Mouse (Mus musculus): Measurements from ENCODE around the gene Gipc3.
A peak's percentile ranks its signal among the peaks of the same experiment; 100 is the strongest.

The Gipc3 gene

GRCm38 (mm10) chr10:81299585-81300351 is 43.3 kb downstream of the Gipc3 start:
- DNase-seq (ENCODE audit: low spot score) = no peak

DNA sequence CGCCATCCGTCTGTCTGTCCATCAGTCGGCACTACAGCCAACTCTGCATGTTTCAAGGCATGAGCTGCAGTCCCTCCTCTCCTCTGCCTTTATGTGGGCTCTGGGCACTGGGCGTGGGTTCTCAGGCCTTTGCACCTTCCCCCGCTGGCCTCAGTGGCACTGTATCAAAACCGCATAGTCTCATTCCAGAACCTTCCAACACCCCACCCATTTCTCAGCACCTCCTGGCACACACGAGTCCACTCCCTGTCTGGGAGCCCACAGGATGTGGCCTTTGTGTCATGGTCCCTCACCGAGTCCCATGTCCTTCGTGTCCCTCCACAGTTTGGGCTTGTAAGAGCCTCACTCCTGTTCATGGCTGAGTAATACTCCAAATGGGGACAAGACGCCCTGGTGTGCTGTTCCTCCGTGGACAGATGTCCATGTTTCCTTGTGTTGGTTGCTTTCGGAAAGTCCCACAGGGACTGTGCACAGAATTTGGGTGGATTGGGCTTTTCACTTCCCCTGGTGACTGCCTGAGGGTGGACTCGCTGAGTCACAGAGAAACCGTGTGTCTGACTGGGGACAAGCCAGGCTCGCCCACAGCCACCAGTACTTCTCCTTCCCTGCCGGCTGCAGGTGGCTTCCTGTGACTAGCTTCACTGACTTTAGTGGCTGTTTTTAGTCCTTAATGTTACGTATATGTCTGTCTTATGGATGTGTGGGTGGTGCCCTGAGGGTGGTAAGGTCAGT is 44.5 kb downstream of the Gipc3 start:
- no peak for DNase-seq (ENCODE audit: low spot score)

- DNase-seq (ENCODE audit: low spot score) = no peak
These were observed 45.2 kb downstream of the Gipc3 start for GRCm38 (mm10) chr10:81297845-81298244.

- DNase-seq (ENCODE audit: low spot score) = no peak
These were observed 45.8 kb downstream of the Gipc3 start for GRCm38 (mm10) chr10:81297246-81297645.

DNA sequence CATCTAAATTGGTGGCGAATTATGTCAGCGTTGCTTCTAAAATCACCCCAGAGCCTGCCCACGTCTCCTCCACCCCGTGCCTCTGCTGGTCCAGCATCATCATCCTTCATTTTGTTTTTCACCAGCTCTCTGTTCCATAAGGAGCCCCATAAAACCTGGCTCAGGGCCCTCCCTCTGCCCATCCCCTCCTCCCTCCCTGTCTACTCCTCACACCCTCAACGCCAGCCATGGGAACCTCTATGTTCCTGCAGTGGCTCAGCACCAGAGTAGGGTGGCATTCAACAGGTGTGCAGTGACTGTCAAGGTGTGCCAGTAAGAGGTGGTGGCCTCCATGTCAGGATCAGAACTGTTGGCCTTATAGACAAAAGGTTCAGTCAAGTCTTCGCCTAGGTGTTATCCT is 47.9 kb downstream of the Gipc3 start:
- DNase-seq (ENCODE audit: low spot score) = no peak

DNA sequence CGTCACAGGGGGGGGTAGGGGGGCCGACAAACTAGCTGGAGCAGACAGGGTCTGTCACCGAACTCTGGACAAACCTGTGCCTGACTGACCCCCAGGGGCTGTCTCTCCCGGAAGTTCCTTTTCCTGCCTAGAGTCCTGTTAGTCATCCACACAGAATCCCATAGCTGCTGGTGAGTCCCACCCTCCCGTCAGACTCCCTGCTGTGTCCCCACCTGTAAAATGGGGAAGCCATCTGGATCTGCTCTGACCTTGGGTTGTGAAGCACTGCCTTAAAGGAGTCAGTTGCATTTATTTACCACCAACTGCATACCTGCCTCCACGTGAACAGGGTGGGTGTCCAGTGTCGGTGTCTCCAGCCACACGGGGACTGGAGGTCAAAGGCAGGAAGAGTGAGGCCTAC is 48.6 kb downstream of the Gipc3 start:
- no peak for DNase-seq (ENCODE audit: low spot score)

GRCm38 (mm10) chr10:81293334-81294030 is 49.6 kb downstream of the Gipc3 start:
- DNase-seq (ENCODE audit: low spot score) = no peak

DNA sequence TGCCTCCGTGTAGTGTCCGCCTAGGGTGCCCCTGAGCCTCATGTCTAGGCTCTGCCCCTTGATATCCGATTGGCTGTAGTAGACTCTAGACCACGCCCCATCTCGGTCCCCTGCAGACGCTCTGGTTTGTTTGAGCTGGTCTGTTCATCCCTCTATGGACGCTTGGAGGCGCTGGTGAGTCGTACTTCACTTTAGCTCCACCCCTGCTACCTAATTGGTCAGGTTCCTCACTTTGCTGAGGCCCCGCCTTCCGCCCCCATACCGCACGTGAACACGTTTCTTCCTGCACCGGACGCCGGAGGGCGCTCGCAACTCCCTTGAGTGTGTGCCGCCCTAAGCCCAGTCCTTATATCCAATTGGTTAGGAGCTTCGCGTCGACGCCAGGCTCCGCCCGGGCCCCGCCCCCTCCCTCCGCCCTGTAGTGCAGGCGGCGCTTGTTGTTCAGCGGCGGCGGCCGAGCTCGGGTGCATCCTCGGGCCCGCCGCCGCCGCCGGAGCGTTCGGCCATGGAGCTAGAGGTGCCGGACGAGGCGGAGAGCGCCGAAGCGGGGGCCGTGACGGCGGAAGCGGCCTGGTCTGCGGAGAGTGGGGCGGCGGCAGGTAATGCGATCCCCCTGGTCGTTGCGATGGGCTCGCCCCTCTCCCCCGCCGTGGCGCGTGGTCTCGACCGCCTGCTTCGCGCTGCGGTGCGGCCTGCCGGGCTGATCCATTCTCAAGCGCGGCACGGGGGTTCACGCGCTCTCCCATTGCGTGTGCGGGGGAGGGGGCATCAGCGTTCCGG is 50.3 kb downstream of the Gipc3 start, which contains the start of gene Pip5k1c:
Gene Pip5k1c (plus strand): TSS at position 410 of the 780 bp plus-strand sequence.
- DNase-seq (ENCODE audit: low spot score) = peak; percentile 100

- DNase-seq (ENCODE audit: low spot score) = no peak
These were observed 51.5 kb downstream of the Gipc3 start, which contains the start of gene Tjp3 for GRCm38 (mm10) chr10:81291511-81292104. Gene Tjp3 (minus strand): TSS chr10:81291581.

DNA sequence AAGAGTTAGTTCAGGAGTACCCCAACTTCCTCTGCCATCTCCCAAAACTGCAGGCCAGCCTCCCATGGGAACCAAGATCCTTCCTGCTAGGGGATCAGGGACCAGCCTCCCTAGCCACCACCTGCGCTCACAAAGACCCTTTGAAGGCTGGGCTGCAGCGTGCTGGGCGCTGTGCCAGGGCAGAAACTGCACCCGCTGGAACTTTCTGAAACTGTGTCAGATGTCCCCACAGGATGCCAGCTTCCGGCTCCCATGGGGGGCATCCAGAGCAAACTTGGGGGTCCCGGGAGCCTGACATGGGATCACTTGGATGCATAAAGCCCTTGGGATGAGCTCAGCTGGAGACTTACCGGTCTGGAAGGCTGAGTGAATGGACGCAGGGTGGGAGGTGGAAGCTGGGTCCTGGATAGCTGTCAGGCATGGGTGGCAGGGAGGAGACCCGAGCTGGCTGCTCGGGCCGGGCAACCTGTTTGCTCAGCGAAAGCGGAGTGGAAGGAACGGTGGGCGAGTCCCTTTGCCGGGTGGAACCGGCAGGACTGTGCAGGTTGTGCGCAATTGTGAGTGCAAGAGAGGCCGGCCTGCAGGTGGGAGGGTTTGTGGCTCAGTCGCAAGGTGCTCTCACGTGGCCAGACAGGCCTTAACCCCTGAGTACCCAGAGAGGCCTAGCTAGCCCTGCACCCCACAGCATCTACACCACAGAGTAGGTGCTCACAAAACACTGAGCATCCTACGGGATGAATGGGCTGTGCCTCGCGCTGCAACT is 52.2 kb downstream of the Gipc3 start:
- DNase-seq (ENCODE audit: low spot score) = no peak

- DNase-seq (ENCODE audit: low spot score) = no peak
These were observed 53.3 kb downstream of the Gipc3 start for GRCm38 (mm10) chr10:81289811-81290210.

DNA sequence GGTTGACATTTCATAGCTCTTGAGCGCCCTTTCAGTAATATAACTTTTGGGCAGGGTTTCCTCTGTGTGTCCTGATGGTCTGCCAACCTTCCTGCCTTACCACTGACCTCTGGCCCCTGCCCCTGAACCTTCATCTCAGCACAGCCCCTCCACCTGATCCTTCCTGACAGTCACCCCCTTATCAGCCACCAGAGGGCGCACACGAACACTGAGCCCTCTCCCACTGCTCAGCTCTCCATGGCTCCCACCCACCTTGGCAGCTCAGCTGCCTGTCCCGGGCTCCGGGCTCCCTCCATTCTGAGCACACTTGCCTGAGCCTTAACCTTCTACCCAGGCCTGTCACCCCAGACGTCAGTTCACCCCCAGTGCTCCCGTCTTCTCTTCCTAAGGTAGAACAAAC is 53.8 kb downstream of the Gipc3 start:
- no peak for DNase-seq (ENCODE audit: low spot score)

GRCm38 (mm10) chr10:81288601-81289000 is 54.5 kb downstream of the Gipc3 start:
- DNase-seq (ENCODE audit: low spot score) = no peak

DNA sequence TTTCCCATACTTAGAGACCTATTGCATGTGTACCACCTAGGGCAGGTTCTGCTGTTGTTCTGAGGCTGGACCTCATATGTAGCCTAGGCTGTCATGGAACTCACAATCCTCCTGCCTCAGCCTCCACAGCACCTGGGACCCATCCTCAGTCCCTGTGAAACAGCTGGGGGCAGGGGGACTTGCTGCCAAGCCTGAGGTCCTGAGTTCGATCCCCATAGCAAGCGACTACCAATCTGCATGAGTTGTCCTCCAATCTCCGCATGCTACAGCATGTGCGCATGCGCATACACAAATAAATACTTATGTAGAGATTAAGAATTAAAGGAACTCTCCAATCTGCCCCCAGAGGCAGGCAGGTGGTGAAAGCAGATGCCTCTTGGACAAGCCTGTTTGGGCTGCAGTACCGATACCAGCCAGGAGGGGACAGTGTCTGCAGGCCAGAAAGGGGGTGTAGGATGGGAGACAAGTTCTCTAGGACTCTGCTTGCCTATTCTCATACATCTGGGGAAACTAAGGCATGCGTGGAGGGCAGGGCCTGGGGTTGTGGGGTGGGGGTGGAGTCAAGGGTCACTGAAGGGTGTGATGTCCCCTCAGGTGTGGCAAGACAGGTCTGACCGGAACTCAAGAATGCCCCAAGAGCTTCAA is 55.4 kb downstream of the Gipc3 start:
- DNase-seq (ENCODE audit: low spot score) = no peak

DNA sequence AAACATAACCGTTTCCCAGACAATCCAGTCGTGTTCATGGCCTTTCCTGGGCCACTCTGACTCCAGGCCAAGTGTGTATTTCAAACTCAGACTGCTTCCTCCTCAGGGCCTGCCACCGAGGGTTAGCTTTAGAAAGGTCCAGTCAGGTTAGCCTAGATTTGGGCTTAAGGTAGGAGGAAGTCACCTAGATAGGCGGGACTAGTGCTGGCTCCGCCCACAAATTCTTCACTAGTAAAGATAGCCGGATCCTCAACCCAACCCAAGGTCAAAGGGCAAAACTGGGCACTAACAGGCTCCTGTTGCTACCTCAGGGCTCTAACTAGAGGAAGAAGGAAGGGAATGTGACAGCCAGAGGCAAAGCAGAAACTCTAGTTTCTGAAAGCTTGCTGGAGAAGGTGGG is 56.5 kb downstream of the Gipc3 start:
- DNase-seq (ENCODE audit: low spot score) = no peak

GRCm38 (mm10) chr10:81285694-81286450 is 57.2 kb downstream of the Gipc3 start:
- no peak for DNase-seq (ENCODE audit: low spot score)
